Mouse (Mus musculus) hindbrain, embryonic 14.5 days (tissue): ENCODE data around the gene Sbno1. TPM values are rescaled to one million over a fixed set of nuclear protein-coding genes. Genes with fewer than 3 reads are reported as not detected.
A peak's percentile ranks its signal among the peaks of the same experiment; 100 is the strongest.

ENCODE experiments used
- ATAC-seq: fragments of 200-750 bp; cut with Nextera tagmentation; 2 replicates; pipeline ENCODE4 v1.8.0; 2017; ENCODE audit warnings: moderate number of reproducible peaks, mild to moderate bottlenecking, moderate TSS enrichment, moderate library complexity; ENCODE audit not compliant: low FRiP score
- DNase-seq: peaks from one replicate; pipeline ENCODE4 v3.0.0-alpha.2; 2015; ENCODE audit warnings: low spot score
- H3K27ac ChIP-seq: fragments of 300-500 bp; sonication (generic); 2 replicates; pipeline ENCODE4 v1.5.1; 2014; ENCODE audit warnings: mild to moderate bottlenecking, moderate library complexity
- H3K27me3 ChIP-seq: fragments of 300-500 bp; sonication (generic); 2 replicates; pipeline ENCODE4 v1.6.1; 2014; ENCODE audit warnings: mild to moderate bottlenecking, low read length, mixed read lengths; ENCODE audit not compliant: control insufficient read depth, insufficient read depth
- H3K36me3 ChIP-seq: fragments of 300-500 bp; sonication (generic); replicated peaks from 2 replicates; pipeline ENCODE4 v1.6.1; 2014; ENCODE audit not compliant: control insufficient read depth, insufficient read depth
- H3K4me1 ChIP-seq: fragments of 300-500 bp; sonication (generic); replicated peaks from 2 replicates; pipeline ENCODE4 v1.6.1; 2014; ENCODE audit warnings: antibody characterized with exemption, low read length, mixed read lengths; ENCODE audit not compliant: control insufficient read depth, insufficient read depth
- H3K4me2 ChIP-seq: fragments of 300-500 bp; sonication (generic); replicated peaks from 2 replicates; pipeline ENCODE4 v1.6.1; 2014; ENCODE audit warnings: mild to moderate bottlenecking, moderate library complexity
- H3K4me3 ChIP-seq: fragments of 300-500 bp; sonication (generic); replicated peaks from 2 replicates; pipeline ENCODE4 v1.5.1; 2014; ENCODE audit warnings: mild to moderate bottlenecking, low read length
- H3K9ac ChIP-seq: fragments of 300-500 bp; sonication (generic); 2 replicates; pipeline ENCODE4 v1.6.1; 2014
- H3K9me3 ChIP-seq: fragments of 300-500 bp; sonication (generic); 2 replicates; pipeline ENCODE4 v1.6.1; 2016; ENCODE audit warnings: low read length; ENCODE audit not compliant: control insufficient read depth
- WGBS: fragments of 180-500 bp; shearing (Covaris S2); extraction: QIAGEN DNeasy Blood & Tissue Kit; methylation state at CpG from one replicate; pipeline ENCODE4 v1.1.7; 2014; 5-methylcytosine and 5-hydroxymethylcytosine counted together
- polyA plus RNA-seq: library from polyadenylated mRNA; unstranded; fragments of >200 nt; fragmentation: Nextera tagmentation; extraction: Ambion mirVana; gene quantifications from 2 replicates; pipeline ENCODE4 v1.2.1, GENCODE M21; 2014

The Sbno1 gene
- polyA plus RNA-seq, 1 experiment from 2014 or later = 87.6 TPM

DNA sequence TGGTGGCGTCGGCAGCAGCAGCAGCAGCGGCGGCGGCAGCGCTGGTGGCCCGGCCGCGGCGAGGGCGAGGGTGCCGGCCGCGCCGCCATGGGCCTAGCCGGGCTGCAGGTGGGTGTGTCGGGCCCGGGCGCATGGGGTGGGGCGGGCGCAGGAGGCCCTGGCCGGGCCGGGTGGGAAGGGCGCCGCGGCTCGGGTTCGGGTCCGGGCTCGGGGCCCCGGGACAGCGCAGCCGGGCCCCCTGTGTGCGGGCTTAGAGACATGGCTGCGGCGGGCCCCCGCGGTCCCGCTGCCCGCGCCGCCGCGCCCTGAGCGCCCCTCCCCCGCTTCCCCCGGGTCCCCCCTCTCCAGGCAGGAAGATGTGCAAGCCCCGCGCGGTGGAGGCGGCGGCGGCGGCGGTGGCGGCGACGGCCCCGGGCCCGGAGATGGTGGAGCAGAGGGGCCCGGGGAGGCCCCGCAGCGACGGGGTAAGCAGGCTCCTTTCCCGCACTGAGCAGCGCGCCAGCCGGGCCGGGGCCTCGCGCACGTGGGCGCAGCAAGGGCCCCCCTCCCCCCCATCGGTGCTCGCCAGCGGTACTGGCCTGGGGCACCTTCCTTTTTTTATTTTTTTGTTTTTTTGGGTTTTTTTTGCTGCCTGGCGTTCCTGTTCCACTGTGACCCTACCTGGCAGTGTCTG is 20.0 kb upstream of the Sbno1 start:
- peak overlapping the region; percentile 84 for H3K27ac ChIP-seq
- peak overlapping the region; percentile 94 for H3K4me2 ChIP-seq
- H3K9me3 ChIP-seq = no peaks in the 10 kb centered on the region
- peak overlapping the region; percentile 92 for H3K9ac ChIP-seq
- peak overlapping the region; percentile 91 for H3K4me3 ChIP-seq
- ATAC-seq (peak; percentile 71), DNase-seq (no peak)
- H3K36me3 ChIP-seq = peaks cover 37% of the 10 kb centered on the region
- H3K27me3 ChIP-seq = no peaks in the 10 kb centered on the region
- H3K4me1 ChIP-seq = peaks cover 19% of the 10 kb centered on the region
- 0% methylated on average over 37 of the region's 77 CpGs for WGBS

DNA sequence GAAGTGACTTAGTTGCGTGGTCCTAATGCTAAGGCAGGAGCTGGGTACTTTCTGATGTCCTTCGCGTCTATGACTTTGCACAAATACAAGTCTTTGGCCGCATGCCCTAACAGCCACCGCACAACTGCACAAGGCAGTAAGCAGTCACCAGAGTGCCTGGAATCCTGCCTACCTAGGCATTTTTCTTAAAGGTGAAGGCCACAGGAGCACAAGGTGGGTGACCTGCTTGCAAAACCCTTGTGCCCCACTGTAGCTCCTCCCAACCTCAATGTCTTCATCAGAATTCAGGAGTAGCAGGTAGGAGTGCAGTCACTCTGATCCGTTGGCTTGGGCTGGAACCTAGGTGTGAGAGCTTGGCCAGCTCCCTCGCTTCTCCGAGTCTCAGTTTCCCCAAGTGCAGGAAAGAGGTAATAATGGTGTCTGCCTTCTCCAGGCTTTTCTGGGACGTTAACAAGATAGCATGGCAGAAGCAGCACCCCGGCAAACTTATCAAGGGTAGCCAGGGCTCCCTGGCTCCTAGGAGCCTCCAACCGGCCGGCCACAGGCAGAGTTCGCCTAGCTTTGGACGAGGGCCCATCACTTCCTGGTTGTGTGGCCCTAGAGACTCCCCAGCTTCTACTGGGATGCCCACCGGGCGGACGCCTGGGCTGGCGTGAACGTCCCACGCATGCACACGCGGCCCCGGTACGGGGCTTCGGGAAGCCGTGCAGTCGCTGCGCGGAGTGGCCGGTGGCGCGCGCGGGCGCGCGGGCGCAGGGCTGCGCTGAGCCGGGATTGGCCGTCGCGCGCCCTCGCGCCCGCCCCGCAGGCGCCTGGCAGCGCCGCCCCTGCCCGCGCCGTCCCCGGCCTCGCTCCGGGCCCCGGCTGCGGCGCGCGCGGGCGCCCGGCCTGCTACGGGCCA is 19.1 kb upstream of the Sbno1 start:
- ATAC-seq (peak; percentile 90), DNase-seq (peak; percentile 84)
- peak overlapping the region; percentile 91 for H3K4me3 ChIP-seq
- H3K9ac ChIP-seq = peak overlapping the region; percentile 92
- H3K4me2 ChIP-seq = peak overlapping the region; percentile 94
- H3K27me3 ChIP-seq = no peaks in the 10 kb centered on the region
- H3K4me1 ChIP-seq = peaks cover 27% of the 10 kb centered on the region
- H3K36me3 ChIP-seq = peaks cover 28% of the 10 kb centered on the region
- 7% methylated on average over 42 of the region's 66 CpGs for WGBS
- peak overlapping the region; percentile 84 for H3K27ac ChIP-seq
- H3K9me3 ChIP-seq = no peaks in the 10 kb centered on the region

DNA sequence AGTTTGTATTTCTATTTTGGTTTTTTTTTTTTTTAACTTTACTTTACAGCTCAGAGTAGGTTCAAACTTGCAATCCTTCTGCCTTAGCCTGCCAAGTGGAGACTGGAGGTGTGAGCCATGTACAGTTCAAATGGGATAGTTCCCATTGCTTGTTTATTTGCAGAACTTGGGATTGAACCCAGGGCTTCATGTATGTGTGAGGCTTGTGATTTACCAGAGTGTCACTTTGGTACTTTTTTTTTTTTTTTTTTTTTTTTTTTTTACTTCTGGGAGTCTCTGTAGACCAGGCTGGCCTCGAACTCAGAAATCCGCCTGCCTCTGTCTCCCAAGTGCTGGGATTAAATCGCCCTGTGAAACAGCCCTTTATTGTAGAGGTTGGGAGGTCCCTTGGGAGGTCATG is 18.4 kb upstream of the Sbno1 start:
- Histone ChIP-seq H3K27me3 (no peaks in the 10 kb centered on the region), H3K9me3 (no peaks in the 10 kb centered on the region), H3K36me3 (peaks cover 21% of the 10 kb centered on the region), H3K4me1 (peaks cover 27% of the 10 kb centered on the region), H3K4me3 (no peak overlapping the region), H3K27ac (no peak overlapping the region), H3K9ac (no peak overlapping the region), H3K4me2 (peak overlapping the region; percentile 94)
- no peak for DNase-seq
- ATAC-seq = no peak
- 67% methylated on average over 3 of the region's 3 CpGs for WGBS

DNA sequence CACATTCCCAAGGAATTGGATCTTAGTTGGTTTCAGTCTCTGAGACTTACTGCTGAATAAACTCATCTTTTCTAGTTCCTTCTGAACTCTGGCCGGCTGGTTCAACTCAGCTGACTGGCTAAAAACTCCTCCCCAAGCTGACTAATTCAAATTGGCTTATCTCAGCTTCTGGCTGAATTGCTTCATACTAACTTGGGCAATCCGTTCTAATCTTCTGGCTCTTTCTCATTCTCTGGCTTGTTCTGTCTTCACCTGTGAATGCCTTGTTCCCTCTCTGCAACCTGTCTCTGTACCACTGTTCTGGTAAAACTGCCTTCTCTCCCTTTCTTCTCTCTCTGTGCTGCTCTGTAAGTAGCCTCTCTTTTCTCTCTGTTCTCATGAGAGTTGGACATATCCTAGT is 16.8 kb upstream of the Sbno1 start:
- Histone ChIP-seq H3K9ac (no peak overlapping the region), H3K4me2 (no peak overlapping the region), H3K9me3 (no peaks in the 10 kb centered on the region), H3K4me1 (peaks cover 27% of the 10 kb centered on the region), H3K4me3 (no peak overlapping the region), H3K27ac (no peak overlapping the region), H3K36me3 (peaks cover 6% of the 10 kb centered on the region), H3K27me3 (no peaks in the 10 kb centered on the region)
- WGBS = 91% methylated on average over 2 of the region's 2 CpGs
- no peak for DNase-seq
- ATAC-seq = no peak

DNA sequence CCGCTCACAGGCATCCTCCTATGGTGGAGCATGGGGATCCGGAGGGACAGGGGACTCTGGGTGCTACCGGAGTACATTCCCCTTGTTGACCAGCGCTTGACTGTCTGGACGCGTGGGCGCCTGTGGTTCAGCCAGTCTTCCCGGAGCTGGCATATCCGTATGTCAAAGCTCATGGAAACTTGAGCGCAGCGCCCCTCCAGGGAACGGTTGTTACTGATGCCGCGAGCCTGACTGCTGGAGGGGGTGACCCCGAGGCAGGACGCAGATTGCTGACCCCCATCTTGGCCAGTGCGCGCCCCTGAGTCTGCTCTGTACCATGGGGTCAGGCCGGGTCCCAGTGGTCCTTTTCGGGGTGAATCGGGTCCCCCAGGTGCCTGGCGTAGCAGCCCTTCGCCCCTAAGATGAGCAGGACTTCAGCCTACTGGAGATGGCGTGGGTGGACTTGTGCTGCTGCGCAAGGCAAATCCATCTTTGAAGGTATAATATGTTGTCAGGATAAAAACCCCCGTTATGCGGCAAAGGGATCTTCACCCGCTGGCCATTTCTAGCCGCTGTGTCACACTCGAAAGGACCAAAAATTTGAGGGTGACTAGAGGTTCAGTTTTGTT is 14.4 kb upstream of the Sbno1 start:
- Histone ChIP-seq H3K9me3 (no peaks in the 10 kb centered on the region), H3K4me2 (peak overlapping the region; percentile 100), H3K4me1 (peaks cover 16% of the 10 kb centered on the region), H3K36me3 (no peaks in the 10 kb centered on the region), H3K9ac (peak overlapping the region; percentile 61), H3K27me3 (no peaks in the 10 kb centered on the region), H3K4me3 (peak overlapping the region; percentile 67), H3K27ac (peak overlapping the region; percentile 60)
- ATAC-seq (peak; percentile 49), DNase-seq (peak; percentile 52)
- WGBS = under 1% methylated on average over 30 of the region's 30 CpGs

DNA sequence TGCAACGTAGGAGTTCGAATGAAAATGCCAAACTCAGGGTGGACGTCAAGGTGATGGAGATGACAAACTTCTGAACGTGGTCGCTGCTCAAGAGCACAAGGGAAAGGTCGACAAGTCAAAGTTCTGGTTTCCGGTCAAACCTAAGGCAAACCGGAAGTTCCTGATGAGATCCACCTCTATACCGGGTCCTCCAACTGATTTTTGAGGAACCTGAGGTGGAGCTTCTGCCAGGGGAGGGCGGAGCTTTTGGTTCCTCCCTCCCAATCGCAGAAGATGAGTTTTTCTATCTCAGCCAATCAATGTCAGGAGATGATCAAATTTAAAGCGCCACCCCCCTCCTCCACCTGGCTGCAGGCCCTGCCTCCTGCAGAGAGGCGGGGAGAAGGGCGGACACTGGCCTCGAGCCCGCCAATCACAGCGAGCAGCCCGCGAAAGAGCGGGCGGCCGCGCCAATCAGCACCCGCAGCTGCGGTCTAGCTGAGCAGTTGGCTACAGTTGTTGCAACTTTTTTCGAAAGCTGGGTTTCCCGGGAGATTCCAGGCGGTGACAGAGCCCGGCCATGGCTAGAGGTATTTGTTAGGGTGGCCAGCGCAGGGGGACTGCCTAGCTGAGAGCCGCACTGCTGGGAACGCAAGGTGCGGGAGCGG is 13.8 kb upstream of the Sbno1 start, which contains the start of gene Kmt5a:
TSS of gene Kmt5a (plus strand) at position 484 of the 647 bp plus-strand sequence.
- Histone ChIP-seq H3K4me3 (peak within 1 kb of the TSS; percentile 67), H3K36me3 (no peaks in the 10 kb centered on the region), H3K27me3 (no peaks in the 10 kb centered on the region), H3K27ac (peak within 1 kb of the TSS; percentile 60), H3K4me1 (peaks cover 12% of the 10 kb centered on the region), H3K4me2 (peak within 1 kb of the TSS; percentile 100), H3K9me3 (no peaks in the 10 kb centered on the region), H3K9ac (peak within 1 kb of the TSS; percentile 61)
- WGBS = 1% methylated on average over 34 of the region's 34 CpGs
- DNase-seq (peak; percentile 94), ATAC-seq (peak; percentile 98)

DNA sequence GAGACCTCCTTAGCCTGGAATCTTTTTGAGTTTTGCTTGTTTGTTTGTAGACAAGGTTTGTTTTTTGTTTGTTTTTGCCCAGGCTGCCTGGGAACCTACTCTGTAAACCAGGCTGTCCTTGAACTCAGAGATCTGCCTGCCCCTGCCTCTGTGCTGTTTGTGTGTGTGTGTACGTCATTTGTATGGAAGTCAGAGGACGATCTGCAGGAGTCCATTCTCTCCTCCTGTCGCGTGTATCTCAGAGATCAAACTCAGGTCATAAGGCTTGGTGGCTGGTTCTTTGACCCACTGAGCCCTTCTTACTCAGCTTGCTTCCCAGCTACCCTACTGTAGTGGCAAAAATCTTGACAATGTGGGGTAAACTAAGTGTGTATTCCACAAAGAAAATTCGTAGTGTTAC is 12.9 kb upstream of the Sbno1 start:
- Histone ChIP-seq H3K27me3 (no peaks in the 10 kb centered on the region), H3K4me1 (peaks cover 10% of the 10 kb centered on the region; the same call in 1 of the 2 replicates), H3K36me3 (no peaks in the 10 kb centered on the region), H3K27ac (no peak overlapping the region), H3K9ac (no peak overlapping the region), H3K4me2 (peak overlapping the region; percentile 100), H3K9me3 (no peaks in the 10 kb centered on the region), H3K4me3 (no peak overlapping the region)
- 65% methylated on average over 5 of the region's 5 CpGs for WGBS
- DNase-seq (no peak), ATAC-seq (no peak)

DNA sequence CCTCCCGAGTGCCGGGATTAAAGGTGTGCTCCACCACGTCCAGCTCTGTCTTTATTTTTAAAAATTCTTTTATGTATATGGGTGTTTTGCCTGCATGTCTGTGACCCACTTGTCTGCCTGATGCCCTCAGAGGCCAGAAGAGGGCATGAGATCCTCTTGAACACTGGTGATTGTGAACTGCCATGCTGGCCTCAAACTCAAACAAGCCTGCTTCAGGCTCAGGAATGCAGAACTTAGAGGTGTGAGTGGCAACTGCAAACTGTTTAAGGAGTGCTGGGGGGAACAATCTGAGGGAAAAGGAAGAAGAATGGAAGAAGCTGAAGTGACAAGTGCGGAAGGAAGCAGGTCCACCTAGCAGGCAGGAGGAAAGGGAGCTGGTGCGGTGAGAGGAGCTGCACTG is 12.4 kb upstream of the Sbno1 start:
- Histone ChIP-seq H3K27ac (no peak overlapping the region), H3K9me3 (no peaks in the 10 kb centered on the region)

More for the DNA sequence above, 12.4 kb upstream of the Sbno1 start:
- DNase-seq = no peak
- WGBS = 92% methylated on average over 5 of the region's 5 CpGs
- ATAC-seq = no peak
- Histone ChIP-seq H3K4me1 (peaks cover 10% of the 10 kb centered on the region; the same call in 1 of the 2 replicates), H3K27me3 (no peaks in the 10 kb centered on the region), H3K4me2 (no peak overlapping the region), H3K4me3 (no peak overlapping the region), H3K36me3 (no peaks in the 10 kb centered on the region), H3K9ac (no peak overlapping the region)
